ENCODE assay signal across 12 mouse cellular contexts in genomic region chr13:51311679-51312255, GRCm38 (mm10).
DNase-seq lines count a peak whose midpoint lies in the region; ATAC-seq and TF ChIP-seq lines count a peak whose summit lies in the region.
"Had no signal": no experiment of that assay in that cellular context is flagged by ENCODE, and none has a peak within 500 bp of the region (broad histone marks: within the 10 kb centered on the region; RNA-seq: fewer than 3 reads in every experiment).

No protein-coding gene starts in this region.

- ATAC-seq in liver, embryonic 11.5 days (replicated peaks; ENCODE audit: low FRiP score): no peak
- ATAC-seq in lung, embryonic 16.5 days (ENCODE audit: low read depth): peak; percentile 58
- no peak for ATAC-seq in midbrain, embryonic 13.5 days

- no peaks in the 10 kb centered on the region for H3K36me3 ChIP-seq in liver, adult 2 months (ENCODE audit: control insufficient read depth, insufficient read depth, low read length)
- no peaks in the 10 kb centered on the region for H3K36me3 ChIP-seq in liver, embryonic 11.5 days (ENCODE audit: control insufficient read depth, insufficient read depth, low read length)
- no peaks in the 10 kb centered on the region for H3K36me3 ChIP-seq in heart, adult 2 months (ENCODE audit: control insufficient read depth, insufficient read depth, low read length)
- H3K36me3 ChIP-seq in kidney, adult 2 months (ENCODE audit: control insufficient read depth, insufficient read depth, low read length): no peaks in the 10 kb centered on the region
- no peaks in the 10 kb centered on the region for H3K36me3 ChIP-seq in lung, embryonic 16.5 days (ENCODE audit: control insufficient read depth, insufficient read depth, low read length)
- no peaks in the 10 kb centered on the region for H3K36me3 ChIP-seq in midbrain, embryonic 13.5 days
- H3K36me3 ChIP-seq: embryonic facial prominence, embryonic 15.5 days had no signal

- H3K27me3 ChIP-seq in liver, adult 2 months (ENCODE audit: control insufficient read depth, insufficient read depth, low read length): no peaks in the 10 kb centered on the region
- no peaks in the 10 kb centered on the region for H3K27me3 ChIP-seq in liver, embryonic 11.5 days (replicated peaks; ENCODE audit: control insufficient read depth, insufficient read depth, low read length)
- no peaks in the 10 kb centered on the region for H3K27me3 ChIP-seq in heart, adult 2 months (ENCODE audit: control insufficient read depth, insufficient read depth, low read length)
- H3K27me3 ChIP-seq in kidney, adult 2 months (replicated peaks; ENCODE audit: control insufficient read depth, insufficient read depth, low read length): no peaks in the 10 kb centered on the region
- no peaks in the 10 kb centered on the region for H3K27me3 ChIP-seq in lung, embryonic 16.5 days (ENCODE audit: control insufficient read depth, insufficient read depth, low read depth, low read length)
- H3K27me3 ChIP-seq in midbrain, embryonic 13.5 days: no peaks in the 10 kb centered on the region
- H3K27me3 ChIP-seq: embryonic facial prominence, embryonic 15.5 days had no signal

- H3K27ac ChIP-seq in liver, adult 2 months (replicated peaks; ENCODE audit: insufficient read depth, low read depth, low read length): no peak overlapping the region
- no peak overlapping the region for H3K27ac ChIP-seq in liver, embryonic 11.5 days (ENCODE audit: low read depth, low read length)
- H3K27ac ChIP-seq in heart, adult 2 months: peak overlapping the region; percentile 29
- peak overlapping the region; percentile 40; the same call in 1 of the 2 replicates for H3K27ac ChIP-seq in kidney, adult 2 months (ENCODE audit: insufficient read depth, low read depth, low read length)
- peak overlapping the region; percentile 80 for H3K27ac ChIP-seq in lung, embryonic 16.5 days (ENCODE audit: low read length)
- no peak overlapping the region for H3K27ac ChIP-seq in midbrain, embryonic 13.5 days
- H3K27ac ChIP-seq: embryonic facial prominence, embryonic 15.5 days; liver, embryonic 14.5 days had no signal

- DNase-seq in liver, adult 2 months (ENCODE audit: extremely low read depth, low read depth, low spot score): peak; percentile 55
- DNase-seq in liver, embryonic 11.5 days (ENCODE audit: low spot score): no peak
- peak; percentile 43 to 65 for DNase-seq in heart, adult 2 months
- DNase-seq in kidney, adult 2 months: peak; percentile 67
- no peak for DNase-seq in thymus, postnatal 36 days
- DNase-seq in yolk sac, embryonic 10.5 days (ENCODE audit: low spot score): no peak
- DNase-seq: right cerebral cortex, adult 18-20 months; thymus, adult 18-20 months had no signal

- intact Hi-C loops in heart, adult 2 months (cut with DNase I): no loop called here

- no peak overlapping the region for H3K4me3 ChIP-seq in liver, adult 2 months (ENCODE audit: insufficient read depth, low read depth, low read length)
- H3K4me3 ChIP-seq in liver, embryonic 11.5 days (ENCODE audit: low read depth, low read length): no peak overlapping the region
- H3K4me3 ChIP-seq in heart, adult 2 months: no peak overlapping the region
- H3K4me3 ChIP-seq in kidney, adult 2 months (ENCODE audit: insufficient read depth, low read depth, low read length): no peak overlapping the region
- H3K4me3 ChIP-seq in lung, embryonic 16.5 days (ENCODE audit: low read length): no peak overlapping the region
- no peak overlapping the region for H3K4me3 ChIP-seq in midbrain, embryonic 13.5 days (replicated peaks)
- H3K4me3 ChIP-seq: embryonic facial prominence, embryonic 15.5 days had no signal

- no peaks in the 10 kb centered on the region for H3K79me2 ChIP-seq in liver, adult 2 months (ENCODE audit: control insufficient read depth, insufficient read depth, low read length)
- H3K79me2 ChIP-seq in heart, adult 2 months (replicated peaks; ENCODE audit: control insufficient read depth, insufficient read depth, low read length): no peaks in the 10 kb centered on the region

- no peak for TF ChIP-seq EP300 in heart, adult 2 months (IDR thresholded peaks at IDR 0.05; ENCODE audit: insufficient read depth, low read depth, low read length)

- H3K4me2 ChIP-seq in liver, embryonic 11.5 days: no peak overlapping the region
- no peak overlapping the region for H3K4me2 ChIP-seq in lung, embryonic 16.5 days (ENCODE audit: low read depth, low read length)
- no peak overlapping the region for H3K4me2 ChIP-seq in midbrain, embryonic 13.5 days (replicated peaks)
- H3K4me2 ChIP-seq: embryonic facial prominence, embryonic 15.5 days had no signal

- 49% methylated on average over 8 of the region's 8 CpGs for WGBS in liver, adult 2 months
- 49% methylated on average over 8 of the region's 8 CpGs for WGBS in liver, embryonic 11.5 days
- WGBS in heart, adult 2 months: 45% methylated on average over 8 of the region's 8 CpGs
- WGBS in kidney, adult 2 months: 59% methylated on average over 8 of the region's 8 CpGs
- 17% methylated on average over 8 of the region's 8 CpGs for WGBS in lung, embryonic 16.5 days
- WGBS in midbrain, embryonic 13.5 days: 59% methylated on average over 8 of the region's 8 CpGs

- H3K4me1 ChIP-seq in liver, adult 2 months (ENCODE audit: control insufficient read depth, insufficient read depth, low read length): no peaks in the 10 kb centered on the region; the same call in 1 of the 2 replicates
- H3K4me1 ChIP-seq in liver, embryonic 11.5 days (replicated peaks; ENCODE audit: control insufficient read depth, insufficient read depth, low read length): no peaks in the 10 kb centered on the region
- H3K4me1 ChIP-seq in heart, adult 2 months (ENCODE audit: control insufficient read depth, insufficient read depth, low read length): peaks cover 6% of the 10 kb centered on the region
- no peaks in the 10 kb centered on the region for H3K4me1 ChIP-seq in kidney, adult 2 months (ENCODE audit: control insufficient read depth, insufficient read depth, low read length)
- peaks cover 48% of the 10 kb centered on the region for H3K4me1 ChIP-seq in lung, embryonic 16.5 days (replicated peaks; ENCODE audit: control insufficient read depth, insufficient read depth, low read length)
- H3K4me1 ChIP-seq in midbrain, embryonic 13.5 days (replicated peaks): peaks cover 40% of the 10 kb centered on the region

- no peaks in the 10 kb centered on the region for H3K9me3 ChIP-seq in liver, embryonic 11.5 days (ENCODE audit: control insufficient read depth, low read length)
- no peaks in the 10 kb centered on the region for H3K9me3 ChIP-seq in lung, embryonic 16.5 days (ENCODE audit: control insufficient read depth, low read length)
- H3K9me3 ChIP-seq in midbrain, embryonic 13.5 days: no peaks in the 10 kb centered on the region
- H3K9me3 ChIP-seq: embryonic facial prominence, embryonic 15.5 days had no signal

- TF ChIP-seq CTCF in liver, adult 2 months (IDR thresholded peaks at IDR 0.05; ENCODE audit: low read depth, low read length): no peak
- TF ChIP-seq CTCF in heart, adult 2 months (IDR thresholded peaks at IDR 0.05): no peak
- TF ChIP-seq CTCF in kidney, adult 2 months (conservative IDR thresholded peaks at IDR 0.05; ENCODE audit: insufficient read depth, insufficient read length, low read depth, low read length): no peak

- no peak overlapping the region for H3K9ac ChIP-seq in liver, adult 2 months (ENCODE audit: low read depth, low read length)
- no peak overlapping the region for H3K9ac ChIP-seq in liver, embryonic 11.5 days (ENCODE audit: low read depth, low read length)
- H3K9ac ChIP-seq in heart, adult 2 months (ENCODE audit: low read depth, low read length): no peak overlapping the region
- no peak overlapping the region for H3K9ac ChIP-seq in lung, embryonic 16.5 days (ENCODE audit: low read length)
- H3K9ac ChIP-seq in midbrain, embryonic 13.5 days (replicated peaks): no peak overlapping the region
- H3K9ac ChIP-seq: embryonic facial prominence, embryonic 15.5 days; liver, embryonic 14.5 days had no signal

- no peak for TF ChIP-seq POLR2A in liver, adult 2 months (IDR thresholded peaks at IDR 0.05; ENCODE audit: extremely low read depth, insufficient read depth, low read length)
- no peak for TF ChIP-seq POLR2A in heart, adult 2 months (IDR thresholded peaks at IDR 0.05; ENCODE audit: insufficient read depth, low read depth, low read length)
- TF ChIP-seq POLR2A in kidney, adult 2 months (IDR thresholded peaks at IDR 0.05; ENCODE audit: low read depth, low read length): no peak

Comparison
In these comparisons a context has a peak if more than half of its experiments do, and no peak if none do; other contexts are left out.
1. DNase-seq: peak in liver, adult 2 months (single experiment), heart, adult 2 months (2 of 2) and kidney, adult 2 months (single experiment); none in liver, embryonic 11.5 days (single experiment), thymus, postnatal 36 days (0 of 2) and yolk sac, embryonic 10.5 days (single experiment).
2. H3K27ac ChIP-seq: peak in heart, adult 2 months (single experiment), kidney, adult 2 months (single experiment) and lung, embryonic 16.5 days (single experiment); none in liver, adult 2 months (single experiment), liver, embryonic 11.5 days (single experiment) and midbrain, embryonic 13.5 days (single experiment).